Mouse (Mus musculus) megakaryocyte, embryonic 14.5 days (primary cell): ENCODE measurements around the gene Gm20503.

ENCODE experiments used
- FLI1 ChIP-seq: IDR thresholded peaks from 2 replicates; pipeline ENCODE4 v1.6.1; 2012; ENCODE audit warnings: low read length, inconsistent platforms, mixed read lengths
- GATA1 ChIP-seq: IDR thresholded peaks from 3 replicates; pipeline ENCODE4 v1.6.1; 2012; ENCODE audit warnings: mixed read lengths, low read length, inconsistent platforms, borderline replicate concordance

- no peak for TF ChIP-seq GATA1
- TF ChIP-seq FLI1 = no peak
Observed at GRCm38 (mm10) chr4:58985157-58985648, 17.8 kb upstream of the Gm20503 start.
